Mouse (Mus musculus) cerebellum, adult 2 months (tissue): ENCODE data around the gene Smurf2. TPM values are rescaled to one million over a fixed set of nuclear protein-coding genes. Genes with fewer than 3 reads are reported as not detected.

Experiments used
- DNase-seq, 2 experiments: peaks; one replicate each; pipeline ENCODE4 v3.0.0; 2021
- H3K27ac ChIP-seq: fragments of 200-500 bp; 2 replicates; pipeline ENCODE4 v1.5.1; 2012; ENCODE audit warnings: low read length, control low read depth, inconsistent platforms; ENCODE audit not compliant: insufficient read depth
- H3K27me3 ChIP-seq: fragments of 200-500 bp; 2 replicates; pipeline ENCODE4 v1.6.1; 2012; ENCODE audit warnings: inconsistent platforms, mild to moderate bottlenecking, low read length, moderate library complexity; ENCODE audit not compliant: control insufficient read depth, insufficient read depth
- H3K4me1 ChIP-seq: fragments of 200-500 bp; 2 replicates; pipeline ENCODE4 v1.6.1; 2011; ENCODE audit warnings: low read length; ENCODE audit not compliant: control insufficient read depth, insufficient read depth
- H3K4me3 ChIP-seq: fragments of 200-500 bp; replicated peaks from 2 replicates; pipeline ENCODE3; 2011; ENCODE audit warnings: mild to moderate bottlenecking, low read depth, low read length, control low read depth; ENCODE audit not compliant: insufficient read depth
- CTCF ChIP-seq: fragments of 200-500 bp; IDR thresholded peaks from 2 replicates; pipeline ENCODE4 v1.5.1; 2011; ENCODE audit warnings: low read depth, mild to moderate bottlenecking, control low read depth, low read length, moderate library complexity, borderline replicate concordance; ENCODE audit not compliant: insufficient read depth
- POLR2A ChIP-seq: fragments of 200-500 bp; IDR thresholded peaks from 2 replicates; pipeline ENCODE4 v1.6.1; 2011; ENCODE audit warnings: low read length, control low read depth, borderline replicate concordance; ENCODE audit not compliant: insufficient read depth
- WGBS: fragments of 180-500 bp; shearing (Covaris S2); methylation state at CpG from one replicate; pipeline ENCODE4 v1.1.7; 2018; 5-methylcytosine and 5-hydroxymethylcytosine counted together
- polyA plus RNA-seq: library from polyadenylated mRNA; depleted of rRNA; stranded (reverse); fragments of >200 nt; gene quantifications from 2 replicates; pipeline ENCODE4 v1.2.3, GENCODE M21; 2012

The Smurf2 gene
- polyA plus RNA-seq, 1 experiment = 16.3 TPM

- H3K27ac ChIP-seq = no peak overlapping the region
- no peak for DNase-seq
- TF ChIP-seq POLR2A = no peak
- TF ChIP-seq CTCF = no peak
- WGBS = 67% methylated on average over 4 of the region's 4 CpGs
- H3K27me3 ChIP-seq = no peaks in the 10 kb centered on the region
- no peak overlapping the region for H3K4me3 ChIP-seq
- H3K4me1 ChIP-seq = no peaks in the 10 kb centered on the region
Measured at GRCm38 (mm10) chr11:106926732-106927131, 6.2 kb upstream of the Smurf2 start.

- H3K27ac ChIP-seq = peak overlapping the region; percentile 77; the same call in 1 of the 2 replicates
- peaks cover 5% of the 10 kb centered on the region for H3K4me1 ChIP-seq
- TF ChIP-seq POLR2A (no peak), CTCF (no peak)
- no peaks in the 10 kb centered on the region for H3K27me3 ChIP-seq
- DNase-seq = peak; percentile 58 to 67
- H3K4me3 ChIP-seq = peak overlapping the region; percentile 83
- 1% methylated on average over 77 of the region's 87 CpGs for WGBS
Measured at GRCm38 (mm10) chr11:106919612-106920550, 634 bp downstream of the Smurf2 start.

- DNase-seq = no peak
- peaks cover 5% of the 10 kb centered on the region for H3K4me1 ChIP-seq
- peak overlapping the region; percentile 71 for H3K4me3 ChIP-seq
- 6% methylated on average over 8 of the region's 8 CpGs for WGBS
- TF ChIP-seq POLR2A (no peak), CTCF (no peak)
- no peaks in the 10 kb centered on the region for H3K27me3 ChIP-seq
- no peak overlapping the region for H3K27ac ChIP-seq
Measured at GRCm38 (mm10) chr11:106918901-106919300, 1.6 kb downstream of the Smurf2 start.

DNA sequence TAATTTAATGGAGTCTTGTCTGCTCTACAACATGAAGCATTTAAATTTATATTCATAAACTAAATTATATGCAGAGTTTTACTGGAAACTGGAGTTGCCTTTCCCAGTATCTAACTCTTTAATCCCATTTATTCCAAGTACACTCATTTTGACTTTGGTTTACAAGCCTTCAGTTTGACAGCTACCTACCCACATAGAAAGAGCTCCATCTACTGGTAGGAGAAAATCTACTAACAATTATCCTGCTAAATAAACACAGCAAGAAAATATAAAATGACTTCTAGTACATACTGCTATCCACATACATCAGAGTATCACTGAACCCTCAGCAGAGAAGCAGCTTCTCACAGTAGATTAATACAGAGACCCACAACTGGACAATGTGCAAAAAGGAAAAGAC lies 9.3 kb downstream of the Smurf2 start:
- H3K4me1 ChIP-seq = peaks cover 5% of the 10 kb centered on the region
- DNase-seq = no peak
- H3K27ac ChIP-seq = no peak overlapping the region
- no peaks in the 10 kb centered on the region for H3K27me3 ChIP-seq
- TF ChIP-seq POLR2A (no peak), CTCF (no peak)
- H3K4me3 ChIP-seq = no peak overlapping the region

DNA sequence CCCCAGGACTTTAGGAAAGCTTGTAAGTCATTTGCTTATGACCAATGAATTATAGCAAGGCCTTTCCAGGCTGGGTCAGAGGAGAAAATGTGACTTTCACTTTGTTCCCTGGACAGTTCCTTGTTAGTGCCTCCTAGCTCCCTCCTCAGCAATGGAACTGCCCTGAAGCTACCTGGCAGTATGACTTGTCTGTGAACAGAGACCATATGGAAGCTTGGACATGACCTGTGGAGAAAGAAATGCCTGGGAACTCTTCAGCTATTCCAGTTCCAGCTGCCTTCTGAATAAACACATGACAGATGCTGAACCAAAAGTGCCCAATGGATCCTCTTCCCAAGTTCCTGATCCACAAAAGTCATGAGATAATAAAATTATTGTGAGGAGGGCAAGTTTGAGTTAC lies 12.5 kb downstream of the Smurf2 start:
- H3K27ac ChIP-seq = no peak overlapping the region
- no peak for TF ChIP-seq CTCF
- TF ChIP-seq POLR2A = no peak
- peaks cover 5% of the 10 kb centered on the region; the same call in 1 of the 2 replicates for H3K4me1 ChIP-seq
- DNase-seq = peak in 1 of 2 experiments; percentile 52
- H3K4me3 ChIP-seq = no peak overlapping the region
- no peaks in the 10 kb centered on the region for H3K27me3 ChIP-seq

GRCm38 (mm10) chr11:106907253-106907652 lies 13.3 kb downstream of the Smurf2 start:
- peaks cover 5% of the 10 kb centered on the region; the same call in 1 of the 2 replicates for H3K4me1 ChIP-seq
- TF ChIP-seq CTCF (no peak), POLR2A (no peak)
- no peak for DNase-seq
- H3K27me3 ChIP-seq = no peaks in the 10 kb centered on the region
- 91% methylated on average over 1 of the region's 1 CpGs for WGBS
- H3K4me3 ChIP-seq = no peak overlapping the region
- no peak overlapping the region for H3K27ac ChIP-seq

- no peak for DNase-seq
- H3K27ac ChIP-seq = no peak overlapping the region
- 89% methylated on average over 4 of the region's 4 CpGs for WGBS
Measured at GRCm38 (mm10) chr11:106905707-106906106, 14.8 kb downstream of the Smurf2 start.

DNA sequence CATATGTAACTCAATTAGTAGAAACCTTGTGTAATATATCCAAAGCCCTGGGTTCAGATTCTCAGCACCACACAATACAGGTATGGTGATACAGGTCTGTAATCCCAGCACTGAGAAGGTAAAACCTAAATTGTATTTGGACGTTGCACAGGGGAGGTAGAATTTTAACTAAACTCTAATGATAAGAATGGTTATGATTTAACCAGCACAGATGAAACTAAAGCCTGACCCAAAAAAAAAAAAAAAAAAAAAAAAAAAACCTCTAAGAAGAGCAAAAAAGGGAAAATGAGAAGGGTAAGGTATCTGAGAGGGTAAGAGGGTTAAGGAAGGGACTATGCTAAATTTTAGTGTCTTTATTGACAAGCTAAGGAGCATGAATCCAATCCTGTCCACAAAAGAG lies 20.7 kb downstream of the Smurf2 start:
- Histone ChIP-seq H3K27me3 (no peaks in the 10 kb centered on the region), H3K27ac (no peak overlapping the region), H3K4me1 (peaks cover 2% of the 10 kb centered on the region; the same call in 1 of the 2 replicates), H3K4me3 (no peak overlapping the region)
- WGBS = 86% methylated on average over 1 of the region's 1 CpGs
- TF ChIP-seq POLR2A (no peak), CTCF (no peak)
- DNase-seq = no peak

More at GRCm38 (mm10) chr11:106905707-106906106, 14.8 kb downstream of the Smurf2 start:
- H3K4me1 ChIP-seq = peaks cover 5% of the 10 kb centered on the region; the same call in 1 of the 2 replicates
- H3K4me3 ChIP-seq = no peak overlapping the region
- H3K27me3 ChIP-seq = no peaks in the 10 kb centered on the region
- TF ChIP-seq CTCF (no peak), POLR2A (no peak)
